Mouse (Mus musculus) heart, adult 8-10 months (tissue): ENCODE data around the gene Krtap31-1. TPM values are rescaled to one million over a fixed set of nuclear protein-coding genes. Genes with fewer than 3 reads are reported as not detected.
"Not testable (repeated sequence)": the region's sequence is repeated elsewhere in the genome, so short reads cannot be mapped to it uniquely, and the experiment has no call there.

Experiments
- DNase-seq: peaks from one replicate; pipeline ENCODE4 v3.0.0; 2022; ENCODE audit warnings: low spot score
- total RNA-seq, 4 experiments: library from RNA; stranded (reverse); gene quantifications; 2 replicates each; pipeline ENCODE4 v1.2.4; 2022

The Krtap31-1 gene
- total RNA-seq = not detected

- no peak for DNase-seq
These were observed at the start of gene Krtap31-1 for GRCm38 (mm10) chr11:99907620-99908019. Gene Krtap31-1, plus strand, starts transcription at chr11:99907920.

GRCm38 (mm10) chr11:99858761-99859160, 49.0 kb upstream of the Krtap31-1 start:
- DNase-seq = no peak

GRCm38 (mm10) chr11:99864176-99864575, 43.5 kb upstream of the Krtap31-1 start, which contains the start of gene Gm11559:
Gene Gm11559, plus strand, starts transcription at chr11:99864476.
- DNase-seq = not testable (repeated sequence)

- DNase-seq = not testable (repeated sequence)
These were observed 34.6 kb upstream of the Krtap31-1 start, which contains the start of gene Krtap9-1 for GRCm38 (mm10) chr11:99873089-99873488. Gene Krtap9-1, plus strand, starts transcription at chr11:99873389.

- not testable (repeated sequence) for DNase-seq
These were observed 28.8 kb upstream of the Krtap31-1 start, which contains the start of gene Gm11567 for GRCm38 (mm10) chr11:99878887-99879286. Gene Gm11567, plus strand, starts transcription at chr11:99879187.

- no peak for DNase-seq
These were observed 6.7 kb downstream of the Krtap31-1 start, which contains the start of gene Gm11565 for GRCm38 (mm10) chr11:99914451-99914850. Gene Gm11565, plus strand, starts transcription at chr11:99914751.

GRCm38 (mm10) chr11:99935991-99936390, 28.3 kb downstream of the Krtap31-1 start, which contains the start of gene Krtap31-2:
Gene Krtap31-2, plus strand, starts transcription at chr11:99936291.
- no peak for DNase-seq

GRCm38 (mm10) chr11:99937751-99938264, 30.1 kb downstream of the Krtap31-1 start:
- DNase-seq = no peak

- no peak for DNase-seq
These were observed 40.5 kb downstream of the Krtap31-1 start, which contains the start of gene Krtap9-5 for GRCm38 (mm10) chr11:99948175-99948574. Gene Krtap9-5, plus strand, starts transcription at chr11:99948475.

Other genes with a start within 250 kb of the Krtap31-1 start
- gene Gm11563, start 249.0 kb upstream of the Krtap31-1 start, total RNA-seq = not detected
- not detected for gene Krtap4-6, start 242.0 kb upstream of the Krtap31-1 start, total RNA-seq
- gene Gm14190, start 217.2 kb upstream of the Krtap31-1 start, total RNA-seq = not detected
- gene Gm14180, start 173.6 kb upstream of the Krtap31-1 start, total RNA-seq = not detected
- gene Gm11595, start 135.0 kb upstream of the Krtap31-1 start, total RNA-seq = not detected
- not detected for gene Krtap4-8, start 127.2 kb upstream of the Krtap31-1 start, total RNA-seq
- gene Krtap4-9, start 122.7 kb upstream of the Krtap31-1 start, total RNA-seq = not detected
- gene Gm11596, start 114.5 kb upstream of the Krtap31-1 start, total RNA-seq = not detected
- gene Gm11569, start 109.0 kb upstream of the Krtap31-1 start, total RNA-seq = not detected
- not detected for gene Gm11554, start 103.5 kb upstream of the Krtap31-1 start, total RNA-seq
- not detected for gene Krtap4-13, start 98.0 kb upstream of the Krtap31-1 start, total RNA-seq
- not detected for gene Gm11564, start 92.3 kb upstream of the Krtap31-1 start, total RNA-seq
- gene 2300003K06Rik, start 69.9 kb upstream of the Krtap31-1 start, total RNA-seq = not detected
- gene Krtap4-16, start 56.3 kb upstream of the Krtap31-1 start, total RNA-seq = not detected
- gene Gm11568, start 50.0 kb upstream of the Krtap31-1 start, total RNA-seq = not detected
- not detected for gene Gm11559, start 43.4 kb upstream of the Krtap31-1 start, total RNA-seq
- not detected for gene Krtap9-1, start 34.5 kb upstream of the Krtap31-1 start, total RNA-seq
- gene Gm11567, start 28.7 kb upstream of the Krtap31-1 start, total RNA-seq = not detected
- not detected for gene Gm11565, start 6.8 kb downstream of the Krtap31-1 start, total RNA-seq
- gene Krtap31-2, start 28.4 kb downstream of the Krtap31-1 start, total RNA-seq = not detected
- not detected for gene Krtap9-5, start 40.6 kb downstream of the Krtap31-1 start, total RNA-seq
- gene Krtap29-1, start 71.1 kb downstream of the Krtap31-1 start, total RNA-seq = not detected
- gene Krtap16-1, start 78.7 kb downstream of the Krtap31-1 start, total RNA-seq = not detected
- not detected for gene Krtap17-1, start 86.1 kb downstream of the Krtap31-1 start, total RNA-seq
- gene Krt33a, start 108.3 kb downstream of the Krtap31-1 start, total RNA-seq = not detected
- gene Krt33b, start 121.9 kb downstream of the Krtap31-1 start, total RNA-seq = not detected
- gene Krt34, start 133.6 kb downstream of the Krtap31-1 start, total RNA-seq = not detected
- not detected for gene Krt31, start 142.6 kb downstream of the Krtap31-1 start, total RNA-seq
- gene Krt32, start 180.3 kb downstream of the Krtap31-1 start, total RNA-seq = not detected
- gene Krt35, start 188.3 kb downstream of the Krtap31-1 start, total RNA-seq = not detected
- gene Krt36, start 197.7 kb downstream of the Krtap31-1 start, total RNA-seq = not detected
- gene Krt13, start 213.6 kb downstream of the Krtap31-1 start, total RNA-seq = not detected
- under 1 TPM in 1 of 4 experiments, not detected in 3; 0.92 TPM for gene Krt15, start 228.0 kb downstream of the Krtap31-1 start, total RNA-seq
- gene Krt19, start 240.7 kb downstream of the Krtap31-1 start, total RNA-seq = 1 to 10 TPM; 4.6 to 9.6 (median 6.7) TPM